Mouse (Mus musculus) MEL (cell line): Measurements from ENCODE around the gene Gsta2.

ENCODE experiments used
- CTCF ChIP-seq, 3 experiments: IDR thresholded peaks in 2 of 3; conservative IDR thresholded peaks in 1 of 3; 2 replicates each; pipeline ENCODE4 v1.5.1; 2011 to 2012; ENCODE audit warnings: low read length in 3 of 3, low read depth in 2 of 3, mild to moderate bottlenecking in 2 of 3, improper control_type of control experiment in 1 of 3, inconsistent platforms in 1 of 3, mixed read lengths in 1 of 3, moderate library complexity in 1 of 3; ENCODE audit not compliant: control insufficient read depth in 1 of 3, insufficient read depth in 1 of 3, poor library complexity in 1 of 3, severe bottlenecking in 1 of 3
- EP300 ChIP-seq, 2 experiments: IDR thresholded peaks; 2 replicates each; pipeline ENCODE4 v1.6.1; 2011; ENCODE audit warnings: improper control_type of control experiment in 2 of 2, low read length in 2 of 2, low read depth in 1 of 2, mild to moderate bottlenecking in 1 of 2
- GATA1 ChIP-seq: IDR thresholded peaks from 2 replicates; pipeline ENCODE4 v1.6.1; 2011; ENCODE audit warnings: low read depth, low read length, improper control_type of control experiment
- MAFK ChIP-seq: IDR thresholded peaks from 2 replicates; pipeline ENCODE4 v1.6.1; 2011; ENCODE audit warnings: low read depth, mild to moderate bottlenecking, low read length, improper control_type of control experiment, borderline replicate concordance
- MAX ChIP-seq: IDR thresholded peaks from 2 replicates; pipeline ENCODE4 v1.6.1; 2011; ENCODE audit warnings: low read length, improper control_type of control experiment
- MEF2A ChIP-seq: IDR thresholded peaks from 2 replicates; pipeline ENCODE4 v1.6.1; 2014; ENCODE audit warnings: low read depth, mild to moderate bottlenecking, inconsistent platforms, low read length, improper control_type of control experiment; ENCODE audit not compliant: poor library complexity, insufficient replicate concordance, severe bottlenecking; ENCODE audit errors: extremely low read depth
- POLR2A ChIP-seq, 2 experiments: IDR thresholded peaks; 2 replicates each; pipeline ENCODE4 v1.6.1; 2011 to 2012; ENCODE audit warnings: low read length in 2 of 2, mild to moderate bottlenecking in 2 of 2, control low read depth in 1 of 2, improper control_type of control experiment in 1 of 2, low read depth in 1 of 2, moderate library complexity in 1 of 2; ENCODE audit not compliant: control insufficient read depth in 1 of 2, insufficient read depth in 1 of 2, poor library complexity in 1 of 2
- POLR2AphosphoS5 ChIP-seq: IDR thresholded peaks from 2 replicates; pipeline ENCODE4 v1.6.1; 2012; ENCODE audit warnings: low read depth, borderline replicate concordance, mild to moderate bottlenecking, inconsistent platforms, low read length, moderate library complexity, mixed read lengths
- TAL1 ChIP-seq: IDR thresholded peaks from 2 replicates; pipeline ENCODE4 v1.6.1; 2012; ENCODE audit warnings: mild to moderate bottlenecking, inconsistent platforms, low read length, moderate library complexity, mixed read lengths
- UBTF ChIP-seq: IDR thresholded peaks from 2 replicates; pipeline ENCODE4 v1.6.1; 2012; ENCODE audit warnings: low read depth, mild to moderate bottlenecking, inconsistent platforms, low read length, improper control_type of control experiment, moderate library complexity, borderline replicate concordance; ENCODE audit not compliant: insufficient read depth
- USF2 ChIP-seq, 2 experiments: IDR thresholded peaks; 2 replicates each; pipeline ENCODE4 v1.6.1; 2011 to 2012; ENCODE audit warnings: improper control_type of control experiment in 2 of 2, low read length in 2 of 2, borderline replicate concordance in 1 of 2, inconsistent platforms in 1 of 2, low read depth in 1 of 2, mild to moderate bottlenecking in 1 of 2; ENCODE audit not compliant: insufficient read depth in 1 of 2
- ZC3H11A ChIP-seq: IDR thresholded peaks from 2 replicates; pipeline ENCODE4 v1.6.1; 2012; ENCODE audit warnings: low read depth, mild to moderate bottlenecking, inconsistent platforms, low read length, improper control_type of control experiment
- ZKSCAN1 ChIP-seq: IDR thresholded peaks from 2 replicates; pipeline ENCODE4 v1.6.1; 2012; ENCODE audit warnings: low read depth, mild to moderate bottlenecking, inconsistent platforms, low read length, improper control_type of control experiment, moderate library complexity

DNA sequence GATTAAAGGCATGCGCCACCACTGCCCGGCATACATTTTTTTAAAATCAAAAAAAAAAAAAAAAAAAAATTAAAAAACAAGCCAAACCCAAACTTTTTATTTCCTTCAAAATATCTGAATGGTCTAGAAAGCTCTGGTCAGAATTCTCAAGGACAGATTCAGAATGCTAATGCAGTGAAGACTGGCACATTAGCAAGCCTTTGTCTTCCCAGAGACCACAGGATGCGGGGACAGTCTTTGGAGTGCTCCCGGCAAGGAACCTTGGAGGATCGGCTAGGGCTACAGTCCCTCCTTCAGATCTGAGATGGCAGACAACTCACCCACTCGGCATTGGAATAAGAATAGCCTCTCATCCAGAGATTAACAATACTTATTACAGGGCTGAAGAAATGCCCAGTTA lies 9.1 kb upstream of the Gsta2 start:
- no peak for TF ChIP-seq POLR2AphosphoS5
- TF ChIP-seq ZKSCAN1, result no peak
- TF ChIP-seq USF2 (IDR thresholded peaks at IDR 0.05; ENCODE audit: borderline replicate concordance in 1 of 2, insufficient read depth in 1 of 2, low read depth in 1 of 2, low read length in 2 of 2), result no peak
- no peak for TF ChIP-seq CTCF (IDR thresholded peaks at IDR 0.05 in 2 of 3, conservative IDR thresholded peaks at IDR 0.05 in 1 of 3; ENCODE audit: control insufficient read depth in 1 of 3, insufficient read depth in 1 of 3, low read depth in 2 of 3, low read length in 3 of 3, poor library complexity in 1 of 3, severe bottlenecking in 1 of 3)
- TF ChIP-seq GATA1, result no peak
- no peak for TF ChIP-seq POLR2A (IDR thresholded peaks at IDR 0.05; ENCODE audit: control insufficient read depth in 1 of 2, insufficient read depth in 1 of 2, low read depth in 1 of 2, low read length in 2 of 2, poor library complexity in 1 of 2)
- TF ChIP-seq ZC3H11A, result no peak
- no peak for TF ChIP-seq MAFK
- no peak for TF ChIP-seq EP300 (IDR thresholded peaks at IDR 0.05; ENCODE audit: low read depth in 1 of 2, low read length in 2 of 2)
- TF ChIP-seq MAX, result no peak
- TF ChIP-seq UBTF, result no peak
- no peak for TF ChIP-seq MEF2A
- TF ChIP-seq TAL1, result no peak
